Mouse (Mus musculus): ENCODE results near the gene Nipa1. TPM values are rescaled to one million over a fixed set of nuclear protein-coding genes. Genes with fewer than 3 reads are reported as not detected.

Gene Nipa1
- polyA plus RNA-seq, 1 experiment from 2014 or later, result 6.4 TPM

DNA sequence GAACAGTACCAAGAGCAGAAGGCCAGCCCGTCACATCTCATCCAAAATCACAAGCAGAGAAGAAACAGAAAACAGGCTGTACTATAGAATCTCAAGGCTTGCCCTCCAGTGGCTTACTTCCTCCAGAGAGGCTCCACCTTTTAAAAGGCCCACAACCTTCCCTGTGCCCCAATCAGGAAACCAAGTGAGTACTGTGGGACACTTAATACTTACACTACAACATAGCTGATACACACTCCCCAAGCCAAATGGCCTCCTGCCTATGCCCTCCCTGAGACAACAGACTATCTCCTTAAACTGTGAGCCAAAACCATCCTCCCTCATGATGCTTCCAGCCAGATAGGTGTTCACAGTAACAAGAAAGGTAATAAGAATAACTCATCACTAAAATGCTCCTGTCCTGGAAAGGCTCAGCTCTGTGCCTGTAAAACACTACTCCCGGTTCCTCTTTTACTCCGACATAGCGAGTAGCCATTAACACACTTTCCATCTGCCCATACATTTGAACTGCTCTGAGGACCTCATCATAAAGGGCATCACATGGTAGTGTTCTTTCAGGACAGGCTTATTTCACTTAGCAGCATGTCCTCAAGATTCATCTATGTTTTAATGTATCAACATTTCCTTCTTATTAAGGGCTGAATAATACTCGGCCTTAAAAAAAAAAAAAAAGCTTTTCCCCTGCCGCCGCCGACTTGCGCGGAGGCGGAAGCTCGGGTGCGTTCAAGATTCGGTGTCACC, 6.3 kb downstream of the Nipa1 start:
- H3K4me2 ChIP-seq (replicated peaks; ENCODE audit: low read depth), result no peak overlapping the region
- no peak overlapping the region for H3K27ac ChIP-seq (replicated peaks)
- H3K4me3 ChIP-seq (ENCODE audit: low read depth, low read length), result no peak overlapping the region
- DNase-seq (ENCODE audit: low spot score) (no peak), ATAC-seq (ENCODE audit: low FRiP score, low TSS enrichment) (no peak)
- H3K4me1 ChIP-seq (replicated peaks; ENCODE audit: control insufficient read depth, insufficient read depth), result no peaks in the 10 kb centered on the region
- no peak overlapping the region for H3K9ac ChIP-seq (ENCODE audit: low read length)
- H3K27me3 ChIP-seq (ENCODE audit: control insufficient read depth, insufficient read depth, low read length), result no peaks in the 10 kb centered on the region
- H3K9me3 ChIP-seq (ENCODE audit: control insufficient read depth, low read length), result no peaks in the 10 kb centered on the region
- 97% methylated on average over 14 of the region's 14 CpGs for WGBS
- TF ChIP-seq CTCF (IDR thresholded peaks at IDR 0.05; ENCODE audit: low read depth) (no peak), EP300 (optimal IDR thresholded peaks at IDR 0.05) (no peak)
- no peaks in the 10 kb centered on the region for H3K36me3 ChIP-seq (ENCODE audit: control insufficient read depth, insufficient read depth, low read length)

- H3K9ac ChIP-seq (ENCODE audit: low read length), result no peak overlapping the region
- H3K27ac ChIP-seq (replicated peaks), result no peak overlapping the region
- no peaks in the 10 kb centered on the region for H3K27me3 ChIP-seq (ENCODE audit: control insufficient read depth, insufficient read depth, low read length)
- no peak overlapping the region for H3K4me2 ChIP-seq (replicated peaks; ENCODE audit: low read depth)
- no peak overlapping the region for H3K4me3 ChIP-seq (ENCODE audit: low read depth, low read length)
- DNase-seq (ENCODE audit: low spot score), result no peak
- H3K9me3 ChIP-seq (ENCODE audit: control insufficient read depth, low read length), result no peaks in the 10 kb centered on the region
- H3K36me3 ChIP-seq (ENCODE audit: control insufficient read depth, insufficient read depth, low read length), result no peaks in the 10 kb centered on the region
- no peaks in the 10 kb centered on the region for H3K4me1 ChIP-seq (replicated peaks; ENCODE audit: control insufficient read depth, insufficient read depth)
- ATAC-seq (ENCODE audit: low FRiP score, low TSS enrichment), result peak; percentile 42; the same call in 1 of the 2 replicates
- TF ChIP-seq EP300 (optimal IDR thresholded peaks at IDR 0.05), result no peak
- no peak for TF ChIP-seq CTCF (IDR thresholded peaks at IDR 0.05; ENCODE audit: low read depth)
These were observed 8.8 kb downstream of the Nipa1 start for GRCm38 (mm10) chr7:56011018-56011333.

- Histone ChIP-seq H3K4me2 (replicated peaks; ENCODE audit: low read depth) (no peak overlapping the region), H3K4me3 (ENCODE audit: low read depth, low read length) (no peak overlapping the region), H3K9me3 (ENCODE audit: control insufficient read depth, low read length) (no peaks in the 10 kb centered on the region), H3K36me3 (ENCODE audit: control insufficient read depth, insufficient read depth, low read length) (no peaks in the 10 kb centered on the region), H3K27me3 (ENCODE audit: control insufficient read depth, insufficient read depth, low read length) (no peaks in the 10 kb centered on the region), H3K4me1 (replicated peaks; ENCODE audit: control insufficient read depth, insufficient read depth) (no peaks in the 10 kb centered on the region), H3K27ac (replicated peaks) (no peak overlapping the region), H3K9ac (ENCODE audit: low read length) (no peak overlapping the region)
- 78% methylated on average over 4 of the region's 4 CpGs for WGBS
- ATAC-seq (ENCODE audit: low FRiP score, low TSS enrichment) (peak; percentile 42; the same call in 1 of the 2 replicates), DNase-seq (ENCODE audit: low spot score) (peak; percentile 20)
- TF ChIP-seq EP300 (optimal IDR thresholded peaks at IDR 0.05) (no peak), CTCF (IDR thresholded peaks at IDR 0.05; ENCODE audit: low read depth) (no peak)
These were observed 9.3 kb downstream of the Nipa1 start for GRCm38 (mm10) chr7:56010318-56011017.

DNA sequence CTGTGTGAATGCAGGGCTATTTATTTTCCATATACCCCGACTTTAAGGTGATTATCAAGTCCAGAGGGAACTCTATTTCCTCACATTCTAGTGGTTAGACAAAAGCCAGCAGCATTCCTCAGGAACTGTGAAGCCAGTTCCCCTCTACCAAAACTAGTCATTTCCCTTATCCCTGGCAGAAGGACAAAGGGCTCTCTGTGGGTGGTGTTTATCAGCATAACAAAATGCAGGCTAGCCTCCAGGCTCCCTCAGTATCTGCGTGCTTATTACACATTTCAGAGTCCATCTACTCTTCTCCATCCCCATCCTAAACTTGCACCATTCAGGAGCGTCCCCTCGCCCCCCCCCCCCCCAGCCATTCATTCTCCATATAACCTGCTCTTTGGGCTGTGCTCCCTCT, 20.8 kb downstream of the Nipa1 start:
- H3K9me3 ChIP-seq (ENCODE audit: control insufficient read depth, low read length), result no peaks in the 10 kb centered on the region
- no peak overlapping the region for H3K4me2 ChIP-seq (replicated peaks; ENCODE audit: low read depth)
- H3K36me3 ChIP-seq (ENCODE audit: control insufficient read depth, insufficient read depth, low read length), result no peaks in the 10 kb centered on the region
- no peak overlapping the region for H3K27ac ChIP-seq (replicated peaks)
- 44% methylated on average over 4 of the region's 4 CpGs for whole genome bisulfite sequencing
- ATAC-seq (ENCODE audit: low FRiP score, low TSS enrichment) (no peak), DNase-seq (ENCODE audit: low spot score) (no peak)
- TF ChIP-seq CTCF (IDR thresholded peaks at IDR 0.05; ENCODE audit: low read depth), result no peak
- TF ChIP-seq EP300 (optimal IDR thresholded peaks at IDR 0.05), result no peak
- no peak overlapping the region for H3K9ac ChIP-seq (ENCODE audit: low read length)
- H3K4me1 ChIP-seq (replicated peaks; ENCODE audit: control insufficient read depth, insufficient read depth), result no peaks in the 10 kb centered on the region
- no peak overlapping the region for H3K4me3 ChIP-seq (ENCODE audit: low read depth, low read length)
- no peaks in the 10 kb centered on the region for H3K27me3 ChIP-seq (ENCODE audit: control insufficient read depth, insufficient read depth, low read length)

- no peak; the same call in 1 of the 2 replicates for ATAC-seq (ENCODE audit: low FRiP score, low TSS enrichment)
- H3K4me3 ChIP-seq (ENCODE audit: low read depth, low read length), result no peak overlapping the region
- WGBS, result 46% methylated on average over 4 of the region's 4 CpGs
These were observed 24.7 kb downstream of the Nipa1 start for GRCm38 (mm10) chr7:55995013-55995412.

GRCm38 (mm10) chr7:55991858-55992257, 27.9 kb downstream of the Nipa1 start:
- WGBS, result 87% methylated on average over 7 of the region's 7 CpGs
- ATAC-seq (ENCODE audit: low FRiP score, low TSS enrichment) (no peak), DNase-seq (ENCODE audit: low spot score) (no peak)
- Histone ChIP-seq H3K27ac (replicated peaks) (no peak overlapping the region), H3K9ac (ENCODE audit: low read length) (no peak overlapping the region), H3K27me3 (ENCODE audit: control insufficient read depth, insufficient read depth, low read length) (no peaks in the 10 kb centered on the region), H3K4me2 (replicated peaks; ENCODE audit: low read depth) (no peak overlapping the region), H3K9me3 (ENCODE audit: control insufficient read depth, low read length) (no peaks in the 10 kb centered on the region), H3K4me1 (replicated peaks; ENCODE audit: control insufficient read depth, insufficient read depth) (no peaks in the 10 kb centered on the region), H3K4me3 (ENCODE audit: low read depth, low read length) (no peak overlapping the region), H3K36me3 (ENCODE audit: control insufficient read depth, insufficient read depth, low read length) (no peaks in the 10 kb centered on the region)
- TF ChIP-seq CTCF (IDR thresholded peaks at IDR 0.05; ENCODE audit: low read depth) (no peak), EP300 (optimal IDR thresholded peaks at IDR 0.05) (no peak)

More at GRCm38 (mm10) chr7:55995013-55995412, 24.7 kb downstream of the Nipa1 start:
- TF ChIP-seq EP300 (optimal IDR thresholded peaks at IDR 0.05) (no peak), CTCF (IDR thresholded peaks at IDR 0.05; ENCODE audit: low read depth) (no peak)
- Histone ChIP-seq H3K4me2 (replicated peaks; ENCODE audit: low read depth) (no peak overlapping the region), H3K4me1 (replicated peaks; ENCODE audit: control insufficient read depth, insufficient read depth) (no peaks in the 10 kb centered on the region), H3K9me3 (ENCODE audit: control insufficient read depth, low read length) (no peaks in the 10 kb centered on the region), H3K27me3 (ENCODE audit: control insufficient read depth, insufficient read depth, low read length) (no peaks in the 10 kb centered on the region), H3K27ac (replicated peaks) (no peak overlapping the region), H3K9ac (ENCODE audit: low read length) (no peak overlapping the region), H3K36me3 (ENCODE audit: control insufficient read depth, insufficient read depth, low read length) (no peaks in the 10 kb centered on the region)
- DNase-seq (ENCODE audit: low spot score), result no peak

Measured in stomach, postnatal 0 days (tissue).